Mouse (Mus musculus): Measurements from ENCODE around the gene Fam173a.

DNA sequence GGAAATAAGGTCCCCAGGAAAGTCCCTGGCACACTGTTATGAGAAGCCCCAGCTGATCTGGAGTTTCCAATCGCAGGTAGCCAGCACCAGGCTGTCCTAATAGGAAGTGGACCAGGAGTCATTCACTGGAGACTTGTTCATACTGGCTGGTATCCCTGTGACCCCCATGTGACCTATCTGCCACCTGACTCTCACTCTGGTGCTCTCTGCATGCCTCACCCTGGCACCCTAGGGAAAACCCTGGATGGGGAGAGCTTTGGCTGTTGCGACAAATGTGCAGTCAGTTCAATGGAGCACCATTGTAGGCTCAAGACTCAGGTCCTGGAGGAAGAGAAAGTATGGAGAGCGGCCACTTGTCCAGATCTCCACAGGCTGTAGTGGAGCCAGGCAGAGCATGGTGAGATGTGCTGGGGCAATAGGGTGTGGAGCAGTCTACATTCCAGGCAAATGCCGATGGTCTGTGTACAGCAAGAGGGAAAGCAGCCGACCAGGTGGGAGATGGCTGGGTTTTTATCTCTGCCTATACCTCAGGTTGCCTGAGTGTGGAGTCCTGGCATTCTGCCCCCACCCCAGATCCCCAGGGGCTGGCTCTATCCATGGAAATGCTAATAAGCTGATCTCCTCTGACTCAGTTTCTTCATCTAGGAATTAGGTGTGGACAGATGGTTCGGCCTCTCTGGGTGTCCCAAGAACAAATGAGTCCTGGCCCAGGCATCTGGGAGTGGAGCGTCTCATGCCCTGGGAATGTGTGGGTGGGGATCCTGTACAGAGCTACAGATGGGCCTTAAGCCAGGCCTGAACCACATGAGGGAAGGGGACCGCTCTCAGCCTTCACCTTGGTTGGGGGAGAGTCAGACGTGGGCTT is 36.1 kb downstream of the Fam173a start:
- TF ChIP-seq CTCF (conservative IDR thresholded peaks at IDR 0.05; ENCODE audit: low read length) (no peak), NANOG (IDR thresholded peaks at IDR 0.05; ENCODE audit: borderline replicate concordance, low read length) (no peak), POU5F1 (IDR thresholded peaks at IDR 0.05; ENCODE audit: borderline replicate concordance, low read length) (no peak)
